Mouse (Mus musculus) hindbrain, embryonic 11.5 days (tissue): Measurements from ENCODE around the gene Kat5. TPM values are rescaled to one million over a fixed set of nuclear protein-coding genes. Genes with fewer than 3 reads are reported as not detected.

Experiments
- ATAC-seq: fragments of 200-750 bp; cut with Nextera tagmentation; 2 replicates; pipeline ENCODE4 v1.8.0; 2017; ENCODE audit warnings: mild to moderate bottlenecking, moderate TSS enrichment, moderate library complexity; ENCODE audit not compliant: low FRiP score
- DNase-seq: peaks from one replicate; pipeline ENCODE4 v3.0.0-alpha.2; 2015; ENCODE audit warnings: low spot score
- H3K27ac ChIP-seq: fragments of 300-500 bp; sonication (generic); 2 replicates; pipeline ENCODE4 v1.5.1; 2014; ENCODE audit warnings: mild to moderate bottlenecking, low read depth, low read length
- H3K27me3 ChIP-seq: fragments of 300-500 bp; sonication (generic); 2 replicates; pipeline ENCODE4 v1.6.1; 2014; ENCODE audit warnings: mild to moderate bottlenecking, low read length, moderate library complexity, mixed read lengths; ENCODE audit not compliant: control insufficient read depth, insufficient read depth
- H3K36me3 ChIP-seq: fragments of 300-500 bp; sonication (generic); 2 replicates; pipeline ENCODE4 v1.6.1; 2014; ENCODE audit warnings: mild to moderate bottlenecking, low read length, moderate library complexity, mixed read lengths; ENCODE audit not compliant: control insufficient read depth, insufficient read depth
- H3K4me1 ChIP-seq: fragments of 300-500 bp; sonication (generic); replicated peaks from 2 replicates; pipeline ENCODE4 v1.6.1; 2014; ENCODE audit warnings: low read length, mixed read lengths; ENCODE audit not compliant: control insufficient read depth, insufficient read depth
- H3K4me2 ChIP-seq: fragments of 300-500 bp; sonication (generic); replicated peaks from 2 replicates; pipeline ENCODE4 v1.6.1; 2014; ENCODE audit warnings: mild to moderate bottlenecking, low read depth, low read length
- H3K4me3 ChIP-seq: fragments of 300-500 bp; sonication (generic); 2 replicates; pipeline ENCODE4 v1.5.1; 2014; ENCODE audit warnings: low read depth, low read length
- H3K9ac ChIP-seq: fragments of 300-500 bp; sonication (generic); 2 replicates; pipeline ENCODE4 v1.6.1; 2014; ENCODE audit warnings: low read depth, low read length
- H3K9me3 ChIP-seq: fragments of 300-500 bp; sonication (generic); 2 replicates; pipeline ENCODE4 v1.6.1; 2016; ENCODE audit warnings: low read length; ENCODE audit not compliant: control insufficient read depth
- WGBS: fragments of 180-500 bp; shearing (Covaris S2); extraction: QIAGEN DNeasy Blood & Tissue Kit; methylation state at CpG from one replicate; pipeline ENCODE4 v1.1.7; 2014; 5-methylcytosine and 5-hydroxymethylcytosine counted together
- polyA plus RNA-seq: library from polyadenylated mRNA; unstranded; fragments of >200 nt; fragmentation: Nextera tagmentation; extraction: Ambion mirVana; gene quantifications from 2 replicates; pipeline ENCODE4 v1.2.1, GENCODE M21; 2014

Gene Kat5
- 36.9 and 39.3 TPM in 2 replicates for polyA plus RNA-seq

- WGBS = under 1% methylated on average over 47 of the region's 55 CpGs
- H3K9ac ChIP-seq = peak within 1 kb of the TSS; percentile 91
These were observed at the start of gene Kat5 for GRCm38 (mm10) chr19:5609547-5610404. TSS of gene Kat5 (minus strand) at chr19:5610237.

GRCm38 (mm10) chr19:5654720-5655298, 44.8 kb upstream of the Kat5 start:
- peak overlapping the region; percentile 49 for H3K9ac ChIP-seq
- peaks cover 27% of the 10 kb centered on the region for H3K27me3 ChIP-seq
- no peaks in the 10 kb centered on the region for H3K9me3 ChIP-seq
- DNase-seq (peak; percentile 38), ATAC-seq (peak; percentile 14; the same call in 1 of the 2 replicates)
- peak overlapping the region; percentile 39 for H3K4me3 ChIP-seq
- peaks cover 6% of the 10 kb centered on the region for H3K4me1 ChIP-seq
- peak overlapping the region; percentile 82 for H3K4me2 ChIP-seq
- no peak overlapping the region for H3K27ac ChIP-seq
- 8% methylated on average over 42 of the region's 43 CpGs for WGBS
- H3K36me3 ChIP-seq = no peaks in the 10 kb centered on the region

More at GRCm38 (mm10) chr19:5609547-5610404, at the start of gene Kat5:
- H3K27ac ChIP-seq = peak within 1 kb of the TSS; percentile 98
- peaks cover 2% of the 10 kb centered on the region; the same call in 1 of the 2 replicates for H3K36me3 ChIP-seq
- peak within 1 kb of the TSS; percentile 66 for H3K4me2 ChIP-seq
- peak; percentile 95 for ATAC-seq
- no peaks in the 10 kb centered on the region for H3K27me3 ChIP-seq
- peak; percentile 96 for DNase-seq
- peaks cover 4% of the 10 kb centered on the region; the same call in 1 of the 2 replicates for H3K4me1 ChIP-seq
- peak within 1 kb of the TSS; percentile 71 for H3K4me3 ChIP-seq
- no peaks in the 10 kb centered on the region for H3K9me3 ChIP-seq

DNA sequence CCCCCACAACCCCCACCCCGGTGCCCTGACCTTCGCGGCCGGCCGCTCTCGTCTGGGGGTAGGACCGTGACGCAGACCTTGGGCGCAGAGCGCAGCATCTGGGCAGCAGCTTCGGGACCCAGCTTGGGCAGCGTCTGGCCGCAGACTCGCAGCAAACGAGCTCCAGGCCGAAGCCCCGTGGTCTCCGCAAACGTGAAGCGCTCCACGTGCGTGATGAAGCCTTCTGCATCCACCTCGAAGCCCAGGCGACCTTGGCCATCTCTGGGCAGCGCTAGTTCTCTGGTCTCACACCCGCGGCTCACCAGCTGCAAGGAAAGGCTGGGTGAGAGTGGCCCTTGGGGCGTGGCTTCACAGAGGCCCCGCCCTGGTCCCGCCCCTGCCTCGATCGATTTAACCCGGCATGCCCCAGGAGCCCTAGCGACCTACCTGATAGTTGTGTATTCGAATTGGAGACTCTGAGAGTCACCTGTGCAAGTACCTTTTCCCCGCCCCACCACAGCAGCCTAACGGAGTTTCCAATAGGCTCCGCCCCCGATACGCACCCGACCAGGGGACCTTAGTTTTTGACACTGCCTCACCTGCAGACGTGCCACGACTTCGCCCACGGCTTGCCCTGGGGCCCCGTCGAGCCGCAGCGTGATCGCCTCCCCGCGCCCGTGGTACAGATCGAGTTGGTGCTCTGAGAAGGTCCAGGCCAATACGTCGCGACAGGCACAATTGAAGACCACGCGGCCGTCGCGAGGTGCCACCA, 44.1 kb upstream of the Kat5 start:
- no peak overlapping the region for H3K27ac ChIP-seq
- ATAC-seq (peak; percentile 78), DNase-seq (peak; percentile 82)
- WGBS = 4% methylated on average over 62 of the region's 62 CpGs
- H3K36me3 ChIP-seq = no peaks in the 10 kb centered on the region
- H3K4me1 ChIP-seq = peaks cover 6% of the 10 kb centered on the region
- no peaks in the 10 kb centered on the region for H3K9me3 ChIP-seq
- peaks cover 27% of the 10 kb centered on the region for H3K27me3 ChIP-seq
- peak overlapping the region; percentile 82 for H3K4me2 ChIP-seq
- H3K4me3 ChIP-seq = peak overlapping the region; percentile 39
- H3K9ac ChIP-seq = peak overlapping the region; percentile 49

- Histone ChIP-seq H3K4me3 (no peak overlapping the region), H3K27me3 (peaks cover 27% of the 10 kb centered on the region), H3K27ac (no peak overlapping the region), H3K36me3 (peaks cover 2% of the 10 kb centered on the region; the same call in 1 of the 2 replicates), H3K4me1 (peaks cover 6% of the 10 kb centered on the region), H3K9me3 (no peaks in the 10 kb centered on the region), H3K4me2 (no peak overlapping the region), H3K9ac (no peak overlapping the region)
- WGBS = 84% methylated on average over 6 of the region's 6 CpGs
- no peak for ATAC-seq
- DNase-seq = no peak
These were observed 42.5 kb upstream of the Kat5 start for GRCm38 (mm10) chr19:5652570-5652969.

DNA sequence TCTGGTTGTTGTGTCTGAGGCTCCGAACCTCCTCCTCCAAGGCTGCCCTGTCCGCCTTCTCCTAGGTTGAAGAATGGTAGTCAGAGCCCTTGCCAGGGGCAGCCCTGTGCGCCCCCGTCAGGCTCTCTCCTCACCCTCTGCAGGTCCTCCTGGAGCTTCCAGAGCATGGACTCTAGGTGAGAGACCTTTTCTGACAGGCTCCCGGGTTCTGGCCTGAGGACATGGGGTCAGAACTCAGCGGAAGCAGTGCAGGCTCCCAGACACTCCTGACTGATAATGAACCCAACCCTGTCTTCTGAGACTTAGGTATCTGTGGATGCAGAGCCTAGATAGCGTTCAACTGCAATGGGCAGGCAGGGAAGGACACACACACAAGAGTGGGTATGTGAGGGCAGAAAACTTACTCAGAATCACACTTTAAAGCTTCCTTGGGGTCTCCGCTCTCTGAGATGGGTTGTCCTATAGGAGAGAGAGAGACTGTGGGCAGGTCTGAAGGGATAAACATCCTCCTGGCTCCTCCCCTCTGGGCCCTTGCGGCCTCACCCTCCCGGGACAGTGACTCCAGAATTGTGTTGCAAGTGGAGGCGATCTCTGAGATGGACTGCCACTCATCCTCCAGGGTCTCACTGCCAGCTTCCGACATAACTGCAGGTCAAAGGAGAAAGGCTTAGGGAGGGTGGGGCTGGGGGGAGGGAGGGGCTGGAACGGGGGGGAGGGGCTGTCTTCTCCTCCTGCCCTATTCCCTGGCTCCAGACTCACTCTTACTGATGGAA, 41.7 kb upstream of the Kat5 start:
- Histone ChIP-seq H3K4me3 (no peak overlapping the region), H3K36me3 (peaks cover 9% of the 10 kb centered on the region), H3K9ac (no peak overlapping the region), H3K4me1 (peaks cover 6% of the 10 kb centered on the region), H3K9me3 (no peaks in the 10 kb centered on the region), H3K27ac (no peak overlapping the region), H3K27me3 (peaks cover 27% of the 10 kb centered on the region), H3K4me2 (no peak overlapping the region)
- no peak for ATAC-seq
- 66% methylated on average over 13 of the region's 13 CpGs for WGBS
- no peak for DNase-seq

- no peak; the same call in 1 of the 2 replicates for ATAC-seq
- peak overlapping the region; percentile 21; the same call in 1 of the 2 replicates for H3K4me3 ChIP-seq
- peak overlapping the region; percentile 40 for H3K9ac ChIP-seq
- H3K27me3 ChIP-seq = peaks cover 6% of the 10 kb centered on the region
- H3K4me1 ChIP-seq = peaks cover 5% of the 10 kb centered on the region
- no peaks in the 10 kb centered on the region for H3K9me3 ChIP-seq
- H3K27ac ChIP-seq = no peak overlapping the region
- DNase-seq = no peak
- H3K4me2 ChIP-seq = peak overlapping the region; percentile 39
- 68% methylated on average over 6 of the region's 6 CpGs for WGBS
- peaks cover 12% of the 10 kb centered on the region for H3K36me3 ChIP-seq
These were observed 39.3 kb upstream of the Kat5 start for GRCm38 (mm10) chr19:5649298-5649741.

GRCm38 (mm10) chr19:5648401-5649297, 38.6 kb upstream of the Kat5 start:
- no peaks in the 10 kb centered on the region for H3K9me3 ChIP-seq
- peak overlapping the region; percentile 40 for H3K9ac ChIP-seq
- peak; percentile 84 for DNase-seq
- peak overlapping the region; percentile 39 for H3K4me2 ChIP-seq
- H3K27ac ChIP-seq = peak overlapping the region; percentile 18; the same call in 1 of the 2 replicates
- H3K4me1 ChIP-seq = no peaks in the 10 kb centered on the region; the same call in none of the 2 replicates
- ATAC-seq = peak; percentile 83
- peaks cover 12% of the 10 kb centered on the region for H3K36me3 ChIP-seq
- H3K27me3 ChIP-seq = no peaks in the 10 kb centered on the region
- peak overlapping the region; percentile 21 for H3K4me3 ChIP-seq
- 13% methylated on average over 26 of the region's 26 CpGs for WGBS
